Mouse (Mus musculus): Measurements from ENCODE around the gene Sema5a. TPM values are rescaled to one million over a fixed set of nuclear protein-coding genes. Genes with fewer than 3 reads are reported as not detected.

Sema5a gene
- total and polyA plus RNA-seq, 2 experiments from 2014 or later: 7.6 to 21.5 TPM

DNA sequence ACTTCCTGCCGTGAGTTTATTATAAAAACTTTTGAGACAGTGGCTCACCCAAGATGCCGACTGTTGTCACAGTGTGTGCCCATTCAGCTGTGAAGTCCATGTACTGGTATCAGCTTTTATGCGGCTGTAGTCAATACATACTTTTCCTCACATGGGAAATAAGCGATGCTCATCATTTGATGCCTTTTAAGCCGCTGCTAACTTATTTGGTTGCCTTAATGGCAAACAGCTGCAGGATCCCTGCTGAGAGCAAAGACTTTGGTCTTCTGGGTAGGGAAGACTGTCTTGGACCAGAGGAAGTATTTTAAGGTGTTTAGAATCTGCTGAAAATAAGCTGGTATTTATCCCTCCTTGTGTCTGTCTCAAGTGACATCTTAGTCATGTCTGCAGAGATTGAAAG lies 2.7 kb downstream of the Sema5a start:
- DNase-seq: no peak
- no peaks in the 10 kb centered on the region for H3K36me3 ChIP-seq (ENCODE audit: insufficient read depth)
- H3K27ac ChIP-seq (ENCODE audit: low read depth, low read length): no peak overlapping the region
- H3K4me2 ChIP-seq (ENCODE audit: low read depth): peak overlapping the region; percentile 100
- H3K9me3 ChIP-seq (ENCODE audit: low read length): no peaks in the 10 kb centered on the region
- H3K4me1 ChIP-seq (ENCODE audit: insufficient read depth): 0 out of 2 replicates have a peak, but pooled peaks cover 14% of the 10 kb centered on the region
- WGBS: 37% methylated on average over 5 of the region's 5 CpGs
- no peak overlapping the region for H3K9ac ChIP-seq
- ATAC-seq: no peak
- TF ChIP-seq CTCF (IDR thresholded peaks at IDR 0.05; ENCODE audit: low read depth): no peak
- H3K27me3 ChIP-seq (ENCODE audit: insufficient read depth, low read length): no peaks in the 10 kb centered on the region; the same call in 1 of the 2 replicates
- H3K4me3 ChIP-seq (ENCODE audit: low read depth, low read length): 0 out of 2 replicates have a peak overlapping the region, but pooled peaks have one; percentile 44

DNA sequence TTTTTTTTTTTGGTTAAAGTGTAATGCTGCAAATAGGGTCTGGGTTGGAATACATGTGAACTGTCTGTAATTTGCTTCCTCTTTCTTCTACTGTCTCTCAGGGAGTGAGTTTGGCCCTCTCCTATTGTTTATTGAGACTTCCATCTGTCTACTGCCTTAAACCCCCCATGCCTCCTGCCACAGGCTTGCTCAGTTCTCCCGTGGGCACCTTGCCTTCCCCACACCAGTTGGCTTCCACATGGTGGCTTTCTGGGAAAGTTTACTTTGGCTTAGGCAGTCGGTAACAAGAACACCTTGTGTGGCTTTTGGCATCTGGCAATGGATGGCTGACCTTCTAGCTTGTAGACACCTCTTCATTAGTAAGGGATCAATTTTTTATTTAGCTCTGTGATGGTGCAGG lies 10.2 kb downstream of the Sema5a start:
- no peaks in the 10 kb centered on the region for H3K4me1 ChIP-seq (ENCODE audit: insufficient read depth)
- peaks cover 3% of the 10 kb centered on the region; the same call in 1 of the 2 replicates for H3K9me3 ChIP-seq (ENCODE audit: low read length)
- H3K4me2 ChIP-seq (ENCODE audit: low read depth): no peak overlapping the region
- H3K36me3 ChIP-seq (ENCODE audit: insufficient read depth): no peaks in the 10 kb centered on the region
- no peak for TF ChIP-seq CTCF (IDR thresholded peaks at IDR 0.05; ENCODE audit: low read depth)
- DNase-seq (no peak), ATAC-seq (no peak)
- H3K27me3 ChIP-seq (ENCODE audit: insufficient read depth, low read length): no peaks in the 10 kb centered on the region
- no peak overlapping the region for H3K27ac ChIP-seq (ENCODE audit: low read depth, low read length)
- no peak overlapping the region for H3K4me3 ChIP-seq (ENCODE audit: low read depth, low read length)
- no peak overlapping the region for H3K9ac ChIP-seq
- WGBS: 60% methylated on average over 2 of the region's 2 CpGs

DNA sequence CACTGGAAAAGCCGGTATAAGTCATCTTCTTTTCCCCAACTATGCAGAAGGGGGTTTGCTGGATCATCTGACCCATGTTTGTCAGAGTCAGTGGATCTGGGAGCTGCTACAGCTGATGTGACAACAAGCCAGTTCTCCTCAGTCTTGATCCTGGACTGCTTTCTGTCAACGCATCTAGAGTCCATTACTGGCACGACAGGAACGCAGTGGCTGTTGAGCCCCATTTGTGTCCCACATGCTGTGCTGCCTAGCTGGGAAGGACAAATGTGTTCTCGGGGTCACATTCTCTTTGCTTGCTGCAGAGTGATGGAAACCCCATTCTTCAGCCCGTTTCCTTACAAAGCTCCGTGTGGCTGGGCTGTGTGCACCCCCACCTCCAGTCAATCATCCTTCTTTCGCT lies 12.7 kb downstream of the Sema5a start:
- Histone ChIP-seq H3K27ac (ENCODE audit: low read depth, low read length) (no peak overlapping the region), H3K9ac (no peak overlapping the region), H3K4me1 (ENCODE audit: insufficient read depth) (no peaks in the 10 kb centered on the region), H3K4me2 (ENCODE audit: low read depth) (peak overlapping the region; percentile 9; the same call in 1 of the 2 replicates), H3K4me3 (ENCODE audit: low read depth, low read length) (no peak overlapping the region), H3K36me3 (ENCODE audit: insufficient read depth) (no peaks in the 10 kb centered on the region), H3K9me3 (ENCODE audit: low read length) (peaks cover 3% of the 10 kb centered on the region; the same call in 1 of the 2 replicates), H3K27me3 (ENCODE audit: insufficient read depth, low read length) (no peaks in the 10 kb centered on the region)
- no peak for TF ChIP-seq CTCF (IDR thresholded peaks at IDR 0.05; ENCODE audit: low read depth)
- 64% methylated on average over 8 of the region's 8 CpGs for WGBS
- ATAC-seq (peak; percentile 14; the same call in 1 of the 2 replicates), DNase-seq (no peak)

DNA sequence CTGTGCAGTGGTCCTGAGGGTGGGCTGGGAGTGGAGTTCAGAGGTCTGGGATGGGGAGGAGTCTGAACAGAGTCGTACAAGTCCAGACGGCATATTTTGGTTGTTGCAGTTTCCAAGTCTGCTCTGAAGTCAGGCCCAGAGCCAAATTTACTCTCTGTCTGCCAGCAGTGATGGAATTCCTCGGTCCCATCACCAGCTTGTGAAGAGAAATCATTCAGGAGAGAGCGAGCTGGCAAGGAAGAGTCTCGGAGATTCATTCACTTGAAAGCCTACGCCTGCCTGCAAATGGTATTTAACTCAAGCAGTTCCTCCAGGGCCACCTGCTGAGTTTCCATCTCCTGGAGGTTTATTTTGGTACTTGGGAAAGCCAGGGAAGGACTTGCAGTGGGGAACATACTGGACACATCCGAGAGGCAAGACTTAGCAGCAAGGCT lies 13.3 kb downstream of the Sema5a start:
- Histone ChIP-seq H3K4me3 (ENCODE audit: low read depth, low read length) (no peak overlapping the region), H3K27ac (ENCODE audit: low read depth, low read length) (no peak overlapping the region), H3K4me1 (ENCODE audit: insufficient read depth) (no peaks in the 10 kb centered on the region), H3K36me3 (ENCODE audit: insufficient read depth) (no peaks in the 10 kb centered on the region), H3K9ac (no peak overlapping the region), H3K4me2 (ENCODE audit: low read depth) (peak overlapping the region; percentile 9; the same call in 1 of the 2 replicates), H3K9me3 (ENCODE audit: low read length) (peaks cover 3% of the 10 kb centered on the region; the same call in 1 of the 2 replicates), H3K27me3 (ENCODE audit: insufficient read depth, low read length) (no peaks in the 10 kb centered on the region)
- TF ChIP-seq CTCF (IDR thresholded peaks at IDR 0.05; ENCODE audit: low read depth): no peak
- DNase-seq (peak; percentile 79), ATAC-seq (peak; percentile 83)
- WGBS: 30% methylated on average over 7 of the region's 7 CpGs

DNA sequence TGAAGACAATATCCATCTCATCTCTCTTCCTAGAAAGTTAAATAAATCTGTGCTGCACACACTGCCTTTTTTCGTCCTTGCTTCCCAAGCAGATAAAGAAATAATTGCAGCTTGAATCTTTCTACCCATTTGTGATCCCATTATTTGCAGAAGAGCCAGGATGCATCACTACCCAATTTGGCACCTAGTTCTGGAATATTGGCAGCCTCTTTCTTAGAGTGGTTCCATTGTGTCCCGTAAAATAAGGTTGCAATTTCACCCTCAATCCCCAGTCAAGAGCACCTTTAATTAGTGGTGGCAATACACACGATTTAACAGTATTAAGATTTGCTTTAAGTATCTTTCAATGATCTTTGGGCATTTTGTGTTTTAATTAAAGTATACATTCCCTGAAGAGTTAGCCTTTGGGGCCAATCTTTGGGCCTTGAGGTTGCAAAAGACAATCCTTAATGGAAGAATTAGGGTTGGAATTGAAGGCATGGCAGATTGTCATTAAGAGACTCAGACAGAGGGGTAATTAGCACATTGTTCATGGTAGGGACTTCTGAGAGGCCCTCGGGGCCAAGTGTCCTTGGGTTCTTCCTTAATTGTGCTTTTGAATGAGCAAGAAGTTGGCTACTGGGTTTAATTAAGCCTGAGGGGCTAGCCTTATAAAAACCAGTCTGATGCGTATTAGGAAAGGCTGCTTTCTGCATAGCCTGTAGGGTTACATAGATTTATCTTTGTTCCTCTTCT lies 14.9 kb downstream of the Sema5a start:
- no peak for DNase-seq
- 25% methylated on average over 5 of the region's 5 CpGs for WGBS

DNA sequence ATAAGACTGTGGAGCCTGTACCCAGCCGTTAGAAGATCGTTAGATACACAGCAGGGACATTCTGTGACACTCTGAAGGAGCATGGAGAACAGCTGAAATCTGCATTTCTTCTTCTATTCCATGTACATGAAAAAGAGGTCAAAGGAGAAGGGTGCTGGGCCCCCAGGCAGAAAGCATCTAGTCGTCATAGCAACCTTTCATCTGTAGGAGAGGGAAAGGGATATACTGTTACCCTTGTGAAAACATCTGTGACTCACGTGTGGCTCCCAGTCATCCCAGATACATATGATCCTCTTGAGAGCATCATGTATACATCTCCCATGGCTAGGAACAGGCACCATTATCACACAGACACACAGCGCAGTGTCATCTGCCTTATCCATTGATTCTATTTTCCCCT lies 16.3 kb downstream of the Sema5a start:
- TF ChIP-seq CTCF (IDR thresholded peaks at IDR 0.05; ENCODE audit: low read depth): no peak
- 47% methylated on average over 5 of the region's 5 CpGs for WGBS
- ATAC-seq (no peak), DNase-seq (no peak)
- Histone ChIP-seq H3K27me3 (ENCODE audit: insufficient read depth, low read length) (no peaks in the 10 kb centered on the region), H3K9me3 (ENCODE audit: low read length) (no peaks in the 10 kb centered on the region), H3K4me3 (ENCODE audit: low read depth, low read length) (no peak overlapping the region), H3K4me1 (ENCODE audit: insufficient read depth) (no peaks in the 10 kb centered on the region), H3K9ac (no peak overlapping the region), H3K4me2 (ENCODE audit: low read depth) (no peak overlapping the region), H3K36me3 (ENCODE audit: insufficient read depth) (no peaks in the 10 kb centered on the region), H3K27ac (ENCODE audit: low read depth, low read length) (no peak overlapping the region)

More for the DNA sequence above, 14.9 kb downstream of the Sema5a start:
- no peak for TF ChIP-seq CTCF (IDR thresholded peaks at IDR 0.05; ENCODE audit: low read depth)
- H3K36me3 ChIP-seq (ENCODE audit: insufficient read depth): no peaks in the 10 kb centered on the region
- no peak overlapping the region for H3K4me3 ChIP-seq (ENCODE audit: low read depth, low read length)
- no peak for ATAC-seq
- H3K4me1 ChIP-seq (ENCODE audit: insufficient read depth): no peaks in the 10 kb centered on the region
- H3K9me3 ChIP-seq (ENCODE audit: low read length): no peaks in the 10 kb centered on the region
- no peak overlapping the region for H3K27ac ChIP-seq (ENCODE audit: low read depth, low read length)
- H3K9ac ChIP-seq: no peak overlapping the region
- H3K4me2 ChIP-seq (ENCODE audit: low read depth): no peak overlapping the region
- no peaks in the 10 kb centered on the region for H3K27me3 ChIP-seq (ENCODE audit: insufficient read depth, low read length)

DNA sequence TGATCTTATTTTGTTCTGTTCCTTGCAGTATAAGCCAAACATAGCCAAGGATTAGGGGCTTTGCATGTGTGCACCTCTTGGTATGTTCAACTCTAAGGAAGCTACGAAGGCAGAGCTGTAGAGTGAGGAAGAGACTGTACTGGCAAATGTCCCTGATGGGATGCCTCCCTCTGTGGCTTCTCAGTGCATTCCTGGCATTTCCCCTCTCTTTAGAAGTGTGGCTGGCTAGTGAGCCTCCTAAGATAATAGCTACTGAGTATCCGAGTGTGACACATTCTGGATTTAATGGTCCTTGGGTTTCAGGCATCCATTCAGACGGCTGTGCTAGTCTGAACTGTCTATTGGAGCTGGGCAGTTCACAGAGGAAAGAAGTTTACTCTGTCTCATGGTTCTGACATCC lies 19.0 kb downstream of the Sema5a start:
- H3K27me3 ChIP-seq (ENCODE audit: insufficient read depth, low read length): no peaks in the 10 kb centered on the region
- no peak overlapping the region for H3K4me3 ChIP-seq (ENCODE audit: low read depth, low read length)
- WGBS: 62% methylated on average over 3 of the region's 3 CpGs
- no peak overlapping the region for H3K27ac ChIP-seq (ENCODE audit: low read depth, low read length)
- no peaks in the 10 kb centered on the region for H3K4me1 ChIP-seq (ENCODE audit: insufficient read depth)
- no peak for ATAC-seq
- no peaks in the 10 kb centered on the region for H3K36me3 ChIP-seq (ENCODE audit: insufficient read depth)
- no peak overlapping the region for H3K4me2 ChIP-seq (ENCODE audit: low read depth)
- H3K9ac ChIP-seq: no peak overlapping the region
- no peak for DNase-seq
- no peaks in the 10 kb centered on the region for H3K9me3 ChIP-seq (ENCODE audit: low read length)
- no peak for TF ChIP-seq CTCF (IDR thresholded peaks at IDR 0.05; ENCODE audit: low read depth)

All from forebrain, postnatal 0 days (tissue).